Mouse (Mus musculus): ENCODE results near the gene Taf5l.
A peak's percentile ranks its signal among the peaks of the same experiment; 100 is the strongest.

GRCm38 (mm10) chr8:124052110-124052509 lies 30.9 kb upstream of the Taf5l start:
- peak; percentile 97 for TF ChIP-seq CTCF (IDR thresholded peaks at IDR 0.05; ENCODE audit: low read depth)
- TF ChIP-seq EP300 (IDR thresholded peaks at IDR 0.05; ENCODE audit: low read depth), result no peak

Data from liver, postnatal 0 days (tissue).